Mouse (Mus musculus) spleen, adult 2 months (tissue): Measurements from ENCODE around the gene Gpr34. TPM values are rescaled to one million over a fixed set of nuclear protein-coding genes. Genes with fewer than 3 reads are reported as not detected.

Source experiments
- DNase-seq, 2 experiments: peaks; one replicate each; pipeline versions ENCODE4 v3.0.0 to v3.0.0-alpha.2; 2012 to 2021; ENCODE audit warnings: low spot score in 2 of 2, low read depth in 1 of 2
- H3K27ac ChIP-seq: fragments of 200-500 bp; 2 replicates; pipeline ENCODE4 v1.5.1; 2012; ENCODE audit warnings: low read length, inconsistent platforms; ENCODE audit not compliant: insufficient read depth
- H3K27me3 ChIP-seq: fragments of 200-500 bp; 2 replicates; pipeline ENCODE4 v1.6.1; 2012; ENCODE audit warnings: mild to moderate bottlenecking, moderate library complexity, low read length, inconsistent platforms; ENCODE audit not compliant: control insufficient read depth, insufficient read depth
- H3K36me3 ChIP-seq: fragments of 200-500 bp; 2 replicates; pipeline ENCODE4 v1.6.1; 2012; ENCODE audit warnings: mild to moderate bottlenecking, low read length, inconsistent platforms; ENCODE audit not compliant: control insufficient read depth, insufficient read depth
- H3K4me1 ChIP-seq: fragments of 200-500 bp; 2 replicates; pipeline ENCODE4 v1.6.1; 2011; ENCODE audit warnings: inconsistent platforms; ENCODE audit not compliant: control insufficient read depth, insufficient read depth, insufficient read length
- H3K4me3 ChIP-seq: fragments of 200-500 bp; 2 replicates; pipeline ENCODE4 v1.5.1; 2011; ENCODE audit warnings: mild to moderate bottlenecking, inconsistent platforms; ENCODE audit not compliant: insufficient read depth, insufficient read length; ENCODE audit errors: extremely low read depth
- CTCF ChIP-seq: fragments of 200-500 bp; IDR thresholded peaks from 2 replicates; pipeline ENCODE4 v1.5.1; 2011; ENCODE audit warnings: mild to moderate bottlenecking, inconsistent platforms; ENCODE audit not compliant: insufficient read depth, insufficient read length, insufficient replicate concordance; ENCODE audit errors: extremely low read depth
- POLR2A ChIP-seq: fragments of 200-500 bp; IDR thresholded peaks from 2 replicates; pipeline ENCODE4 v1.6.1; 2011; ENCODE audit warnings: low read depth, low read length, inconsistent platforms
- WGBS: fragments of 180-500 bp; shearing (Covaris S2); methylation state at CpG from one replicate; pipeline ENCODE4 v1.1.7; 2018; 5-methylcytosine and 5-hydroxymethylcytosine counted together
- polyA plus RNA-seq: library from polyadenylated mRNA; depleted of rRNA; stranded (reverse); fragments of >200 nt; gene quantifications from 2 replicates; pipeline ENCODE4 v1.2.3, GENCODE M21; 2012

The Gpr34 gene
- polyA plus RNA-seq, 1 experiment: 0.54 TPM

GRCm38 (mm10) chrX:13651889-13652288 is 20.0 kb downstream of the Gpr34 start:
- no peaks in the 10 kb centered on the region for H3K36me3 ChIP-seq
- TF ChIP-seq POLR2A: no peak
- H3K27me3 ChIP-seq: no peaks in the 10 kb centered on the region
- no peak for DNase-seq
- H3K4me3 ChIP-seq: no peak overlapping the region
- H3K4me1 ChIP-seq: peaks cover 11% of the 10 kb centered on the region; the same call in 1 of the 2 replicates
- WGBS: 60% methylated on average over 2 of the region's 2 CpGs
- peak overlapping the region; percentile 18; the same call in 1 of the 2 replicates for H3K27ac ChIP-seq

DNA sequence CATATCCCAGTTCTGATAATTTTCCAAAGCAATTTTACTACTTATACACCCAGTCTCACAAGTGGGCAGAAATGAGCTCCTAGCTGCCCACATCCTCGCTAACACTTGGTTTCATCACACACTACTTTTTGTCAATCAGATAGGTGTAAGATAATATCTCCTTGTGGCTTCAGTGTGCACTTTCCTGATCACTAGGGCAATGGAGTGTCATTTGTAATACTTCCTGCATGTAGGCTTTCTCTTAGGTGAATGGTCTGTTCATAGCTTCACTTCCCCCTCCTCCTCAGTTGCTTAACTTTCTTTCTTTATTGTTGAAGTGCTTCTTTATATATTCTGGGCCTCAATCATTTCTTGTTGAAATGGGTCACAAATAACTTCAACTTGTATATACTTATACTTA is 20.4 kb downstream of the Gpr34 start:
- Histone ChIP-seq H3K27me3 (no peaks in the 10 kb centered on the region), H3K27ac (peak overlapping the region; percentile 18; the same call in 1 of the 2 replicates), H3K36me3 (no peaks in the 10 kb centered on the region), H3K4me3 (no peak overlapping the region), H3K4me1 (peaks cover 11% of the 10 kb centered on the region; the same call in 1 of the 2 replicates)
- no peak for DNase-seq
- TF ChIP-seq POLR2A (no peak), CTCF (no peak)
- 57% methylated on average over 1 of the region's 1 CpGs for WGBS

DNA sequence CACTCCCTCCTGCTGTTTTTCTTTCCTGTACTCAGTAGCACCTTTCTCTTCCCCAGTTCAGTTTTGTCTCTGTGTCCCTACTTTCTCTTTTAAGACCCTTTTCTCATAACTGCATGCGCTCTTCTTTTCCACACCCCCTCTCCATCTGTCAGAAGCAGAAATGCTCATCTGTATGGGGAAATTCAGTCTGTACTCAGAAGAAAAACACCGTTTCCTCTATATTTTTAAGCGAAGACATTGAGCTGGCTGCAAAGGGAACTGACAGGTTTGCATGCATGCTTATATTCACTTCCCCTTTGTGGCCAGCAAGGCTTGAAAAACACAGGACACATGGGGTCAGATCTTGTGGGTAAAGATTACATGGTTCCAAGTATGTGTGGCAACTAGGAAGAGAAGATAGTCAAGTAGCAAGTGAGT is 23.1 kb downstream of the Gpr34 start:
- Histone ChIP-seq H3K4me3 (no peak overlapping the region), H3K27ac (peak overlapping the region; percentile 96), H3K36me3 (no peaks in the 10 kb centered on the region), H3K4me1 (peaks cover 12% of the 10 kb centered on the region; the same call in 1 of the 2 replicates), H3K27me3 (no peaks in the 10 kb centered on the region)
- no peak; the same call in 1 of the 2 replicates for TF ChIP-seq POLR2A
- TF ChIP-seq CTCF: no peak
- peak; percentile 26 to 54 for DNase-seq
- WGBS: 29% methylated on average over 3 of the region's 3 CpGs

DNA sequence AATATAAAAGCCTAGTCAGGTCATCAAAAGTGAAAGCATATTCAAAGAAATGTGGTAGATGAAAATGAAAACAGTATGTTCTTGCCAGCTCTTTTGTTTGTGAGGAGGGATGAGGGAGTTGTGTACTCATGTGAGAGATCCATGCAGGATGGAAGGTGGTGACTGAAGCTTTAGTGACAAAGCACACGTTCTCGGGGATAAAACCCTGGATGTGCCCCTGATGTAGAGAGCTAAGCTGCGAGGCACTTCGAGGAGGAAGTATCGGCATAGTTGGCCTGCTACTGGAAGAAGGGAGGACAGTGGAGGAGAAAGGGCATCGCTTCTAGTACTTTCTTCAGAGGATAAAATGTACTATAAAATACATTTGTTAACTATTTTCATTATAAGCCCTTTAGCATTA is 24.0 kb downstream of the Gpr34 start:
- Histone ChIP-seq H3K36me3 (no peaks in the 10 kb centered on the region), H3K4me1 (peaks cover 12% of the 10 kb centered on the region; the same call in 1 of the 2 replicates), H3K27me3 (no peaks in the 10 kb centered on the region), H3K4me3 (peak overlapping the region; percentile 30; the same call in 1 of the 2 replicates), H3K27ac (peak overlapping the region; percentile 96)
- WGBS: 31% methylated on average over 6 of the region's 6 CpGs
- DNase-seq: no peak
- TF ChIP-seq POLR2A (no peak), CTCF (no peak)

- H3K36me3 ChIP-seq: no peaks in the 10 kb centered on the region
- no peak overlapping the region for H3K27ac ChIP-seq
- DNase-seq: peak; percentile 44 to 47
- TF ChIP-seq POLR2A (no peak), CTCF (no peak)
- H3K27me3 ChIP-seq: no peaks in the 10 kb centered on the region
- peaks cover 12% of the 10 kb centered on the region; the same call in 1 of the 2 replicates for H3K4me1 ChIP-seq
- H3K4me3 ChIP-seq: no peak overlapping the region
- WGBS: 0% methylated on average over 1 of the region's 1 CpGs
Observed at GRCm38 (mm10) chrX:13656721-13657120, 24.8 kb downstream of the Gpr34 start.

- no peaks in the 10 kb centered on the region for H3K36me3 ChIP-seq
- 66% methylated on average over 3 of the region's 3 CpGs for WGBS
Observed at GRCm38 (mm10) chrX:13658616-13659140, 26.8 kb downstream of the Gpr34 start.

DNA sequence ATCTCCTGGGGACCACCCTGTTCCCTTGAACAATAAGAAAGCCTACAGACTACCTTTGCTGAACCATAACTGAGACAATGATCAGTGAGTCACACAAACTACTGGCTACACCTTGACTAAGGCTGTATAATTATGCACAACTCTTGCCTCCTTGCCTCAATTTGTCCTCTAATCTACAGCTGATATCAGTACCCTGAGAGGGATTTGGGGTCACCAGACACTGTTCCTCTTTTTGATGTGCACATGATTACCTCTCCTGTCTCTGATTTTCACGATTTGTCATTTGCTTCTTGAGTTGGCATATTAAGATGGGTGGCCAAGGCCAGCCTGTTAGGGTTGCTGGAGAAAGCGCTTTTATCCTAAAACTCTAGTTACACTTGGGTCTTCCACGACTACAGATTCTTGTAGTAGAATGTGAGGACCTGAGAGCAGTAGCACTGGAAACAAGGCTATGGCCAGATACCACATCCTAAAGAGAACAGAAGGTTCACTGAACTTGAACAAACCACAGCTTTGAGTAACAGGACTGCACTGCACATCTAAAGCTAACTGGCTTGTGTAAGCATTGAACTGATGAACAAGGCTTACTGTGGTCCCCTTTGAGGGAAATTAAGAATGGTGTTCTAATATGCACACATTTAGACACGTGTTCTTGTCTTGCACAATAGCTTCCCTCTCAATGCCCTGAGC is 27.5 kb downstream of the Gpr34 start:
- no peak for DNase-seq
- no peaks in the 10 kb centered on the region for H3K36me3 ChIP-seq
- peak overlapping the region; percentile 60; the same call in 1 of the 2 replicates for H3K27ac ChIP-seq
- H3K4me3 ChIP-seq: no peak overlapping the region
- peaks cover 4% of the 10 kb centered on the region; the same call in 1 of the 2 replicates for H3K4me1 ChIP-seq
- TF ChIP-seq POLR2A (no peak), CTCF (no peak)
- WGBS: 40% methylated on average over 4 of the region's 4 CpGs
- H3K27me3 ChIP-seq: no peaks in the 10 kb centered on the region

More at GRCm38 (mm10) chrX:13658616-13659140, 26.8 kb downstream of the Gpr34 start:
- Histone ChIP-seq H3K4me1 (peaks cover 6% of the 10 kb centered on the region; the same call in 1 of the 2 replicates), H3K27me3 (no peaks in the 10 kb centered on the region), H3K27ac (peak overlapping the region; percentile 60; the same call in 1 of the 2 replicates), H3K4me3 (no peak overlapping the region)
- DNase-seq: no peak
- TF ChIP-seq POLR2A (no peak), CTCF (no peak)
